Mouse (Mus musculus) fibroblast of lung, adult 2 months (primary cell): ENCODE results near the gene Otog.

Experiments used
- DNase-seq: peaks from one replicate; pipeline ENCODE4 v3.0.0-alpha.2; 2011; ENCODE audit warnings: low read depth

Gene Otog

DNA sequence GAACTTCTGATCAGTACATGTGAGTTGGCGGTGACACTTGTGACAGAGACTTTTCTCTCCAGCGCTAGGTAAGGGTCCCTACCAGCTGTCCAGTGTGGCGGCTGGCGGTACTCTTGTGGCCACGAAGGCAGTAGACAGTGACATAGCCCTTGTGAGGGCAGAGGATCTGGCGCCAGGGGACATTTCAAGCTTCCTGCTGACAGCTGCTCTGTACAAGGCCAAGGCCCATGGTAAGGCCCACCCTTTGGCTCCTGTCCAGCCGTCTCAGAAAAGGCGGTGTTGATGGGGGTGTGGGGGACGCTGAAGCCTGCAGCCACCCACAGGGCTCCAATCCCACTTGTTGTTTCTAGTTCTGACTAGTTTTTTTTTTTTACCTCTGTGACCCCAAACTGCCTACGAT lies 42.9 kb downstream of the Otog start:
- DNase-seq: no peak

DNA sequence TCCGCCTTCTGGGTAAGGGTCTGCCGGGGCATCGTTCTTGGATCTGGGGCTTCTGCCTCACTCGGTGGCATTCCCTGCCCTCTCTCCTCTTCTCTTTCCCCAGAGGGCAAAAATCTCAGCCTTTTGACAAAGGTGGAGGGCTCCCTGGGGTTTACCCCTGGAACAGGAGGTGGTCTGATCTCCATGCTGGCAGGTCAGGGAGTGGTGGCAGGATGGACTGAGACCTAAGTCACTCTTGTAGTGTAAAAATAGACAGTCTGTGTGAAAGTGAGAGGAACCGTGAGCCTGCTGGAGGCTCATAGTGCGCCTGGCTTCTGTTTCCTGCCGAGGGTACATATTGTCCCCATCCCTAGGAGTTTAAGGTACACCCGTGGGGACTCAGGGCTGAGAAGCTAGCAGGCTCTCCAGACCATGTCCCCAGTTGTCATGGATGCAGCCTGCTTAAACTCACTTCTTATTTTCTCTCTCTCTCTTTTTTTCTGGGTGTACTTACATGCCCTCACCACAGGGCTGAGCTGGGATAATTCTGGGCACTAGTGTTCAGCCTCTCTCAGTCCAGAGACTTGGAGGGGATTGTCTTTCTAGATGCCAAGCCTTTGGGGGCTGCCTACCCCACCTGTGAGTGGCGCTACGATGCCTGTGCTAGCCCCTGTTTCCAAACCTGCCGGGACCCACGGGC lies 44.5 kb downstream of the Otog start:
- no peak for DNase-seq

DNA sequence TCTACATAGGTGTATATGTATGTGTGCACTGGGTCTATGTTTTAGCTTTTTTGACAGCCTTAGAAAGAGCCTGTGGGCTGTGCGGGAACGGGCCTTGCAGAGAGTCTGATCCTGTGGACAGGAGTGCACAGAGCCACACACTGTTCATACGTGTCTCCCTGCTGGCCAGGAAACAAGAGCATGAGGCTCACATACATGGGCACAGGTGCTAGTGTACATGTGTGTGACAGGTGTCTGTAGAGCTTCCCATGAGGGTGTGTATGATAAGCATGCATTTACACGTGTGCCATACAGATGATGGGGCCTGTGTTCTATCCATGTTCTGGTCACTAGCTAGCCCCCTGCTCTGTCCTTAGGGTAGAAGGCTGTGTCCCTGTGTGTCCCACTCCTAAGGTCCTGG lies 45.6 kb downstream of the Otog start:
- DNase-seq: no peak

DNA sequence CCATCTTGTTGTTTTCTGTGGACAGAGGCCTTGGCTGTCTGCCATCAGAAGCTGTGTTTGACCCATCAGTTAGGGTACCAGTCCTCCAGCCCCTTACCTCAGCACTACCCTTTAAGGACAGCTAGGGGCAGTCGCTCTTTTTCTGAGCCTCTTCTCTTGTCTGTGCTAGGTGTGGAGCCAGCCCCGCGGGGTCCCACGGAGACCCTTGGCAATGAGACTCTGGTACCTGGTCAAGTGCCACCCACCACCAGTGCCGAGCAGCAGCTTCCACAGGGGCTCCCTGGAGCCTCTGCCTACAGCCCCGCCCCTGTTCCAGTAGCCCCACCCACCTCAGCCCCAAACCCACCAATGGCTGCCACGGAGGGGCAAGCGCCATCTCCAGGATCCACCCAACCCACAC lies 46.3 kb downstream of the Otog start:
- no peak for DNase-seq

DNA sequence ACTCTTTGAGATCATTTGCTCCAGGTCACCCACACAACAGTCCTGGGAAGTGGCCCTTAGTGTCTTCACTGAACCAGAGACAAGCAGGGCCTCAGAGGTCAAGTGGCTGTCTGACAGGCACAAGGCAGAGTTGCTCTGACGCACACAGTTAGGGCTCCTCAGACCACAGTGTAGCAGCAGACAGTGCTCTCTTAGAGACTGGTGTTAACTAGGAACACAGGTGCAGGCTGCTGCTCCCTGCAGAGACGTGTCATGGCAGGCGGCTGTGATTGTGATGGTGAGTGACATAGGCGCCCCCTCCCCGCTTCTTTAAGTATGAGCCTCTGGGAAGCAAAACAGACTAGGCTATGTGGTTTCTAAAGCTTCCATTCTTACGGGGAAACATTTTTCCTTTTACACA lies 55.5 kb downstream of the Otog start:
- DNase-seq: no peak

DNA sequence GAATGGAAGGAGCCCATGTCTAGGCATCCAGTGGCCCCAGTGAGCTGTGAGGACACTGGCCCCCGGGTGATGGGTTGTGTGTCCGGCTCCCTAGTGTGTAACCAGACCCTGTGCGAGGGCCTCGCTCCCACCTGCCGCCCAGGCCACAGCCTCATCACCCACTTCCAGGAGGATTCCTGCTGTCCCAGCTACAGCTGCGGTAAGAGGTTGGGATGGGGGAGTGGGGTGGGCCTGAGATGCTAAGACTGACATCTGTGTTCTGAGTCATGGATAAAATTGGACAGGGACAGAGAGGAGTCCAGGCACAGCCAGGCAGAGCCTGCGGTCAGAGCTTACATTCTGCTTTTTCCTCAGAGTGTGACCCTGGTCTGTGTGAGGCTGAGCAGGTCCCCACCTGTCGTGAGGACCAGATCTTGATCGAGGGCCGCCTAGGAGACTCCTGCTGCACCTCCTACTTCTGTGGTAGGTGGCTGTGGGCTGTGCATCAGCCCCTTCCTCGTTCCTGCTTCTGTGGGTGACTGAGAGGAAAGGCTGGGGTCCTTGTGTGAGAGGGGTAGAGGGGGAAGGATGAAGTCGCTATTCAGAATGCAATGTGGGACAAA lies 60.3 kb downstream of the Otog start:
- DNase-seq: no peak

DNA sequence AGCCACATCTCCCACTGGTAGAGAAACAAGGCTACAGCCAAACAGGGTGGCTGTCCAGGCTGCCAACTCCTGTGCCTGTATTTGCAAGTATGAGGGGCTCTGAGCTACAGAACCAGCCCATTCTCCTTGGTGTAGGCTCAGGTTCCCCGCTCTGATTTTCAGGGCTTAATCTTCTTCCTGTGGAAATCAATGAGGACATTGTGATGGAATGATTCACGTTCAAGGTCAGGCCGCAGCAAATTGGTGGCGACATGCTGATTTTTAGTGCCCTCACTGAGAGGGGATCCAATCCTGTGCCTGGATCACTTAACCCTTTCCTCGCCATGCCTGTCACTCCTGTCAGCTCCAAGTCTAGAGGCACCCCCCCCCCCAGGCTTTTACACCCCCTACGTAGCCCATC lies 72.7 kb downstream of the Otog start:
- DNase-seq: no peak

DNA sequence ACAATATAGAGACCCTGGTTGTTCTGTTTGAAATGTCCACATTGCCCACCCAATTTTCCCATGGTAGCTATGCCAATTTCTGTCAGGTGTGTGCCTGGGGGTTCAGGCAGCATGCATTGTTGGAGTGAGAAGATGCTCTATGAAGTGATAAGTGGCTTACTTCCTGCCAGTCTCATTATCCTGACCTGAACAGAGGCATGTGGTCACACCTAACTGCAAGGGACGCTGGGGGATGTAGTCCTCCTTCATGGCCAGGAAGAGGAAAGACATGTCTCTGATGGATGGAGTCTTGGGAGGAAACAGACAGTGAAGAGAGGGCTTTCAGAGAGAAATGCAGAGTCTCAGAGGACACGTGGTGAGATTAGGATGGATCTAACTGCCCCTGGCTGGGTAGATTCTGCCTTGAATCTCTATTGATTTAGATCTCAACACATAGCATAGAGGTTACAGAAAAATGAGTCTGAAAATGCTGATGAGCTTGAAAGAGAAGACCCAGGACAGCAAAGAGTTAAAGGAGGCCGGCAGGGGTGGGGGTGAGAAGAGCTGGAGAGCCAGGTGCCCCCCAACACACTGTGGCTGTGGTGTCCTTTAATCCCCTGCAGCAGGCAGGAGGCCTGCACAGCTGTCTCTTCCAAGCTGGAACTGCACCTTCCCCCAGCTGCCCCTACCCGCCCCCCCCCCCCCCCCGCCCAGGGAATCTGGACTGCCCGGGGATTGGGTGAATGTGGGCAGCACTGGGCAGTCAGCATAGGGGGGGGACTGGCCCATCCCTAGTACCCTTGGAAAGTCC lies 73.6 kb downstream of the Otog start:
- no peak for DNase-seq

DNA sequence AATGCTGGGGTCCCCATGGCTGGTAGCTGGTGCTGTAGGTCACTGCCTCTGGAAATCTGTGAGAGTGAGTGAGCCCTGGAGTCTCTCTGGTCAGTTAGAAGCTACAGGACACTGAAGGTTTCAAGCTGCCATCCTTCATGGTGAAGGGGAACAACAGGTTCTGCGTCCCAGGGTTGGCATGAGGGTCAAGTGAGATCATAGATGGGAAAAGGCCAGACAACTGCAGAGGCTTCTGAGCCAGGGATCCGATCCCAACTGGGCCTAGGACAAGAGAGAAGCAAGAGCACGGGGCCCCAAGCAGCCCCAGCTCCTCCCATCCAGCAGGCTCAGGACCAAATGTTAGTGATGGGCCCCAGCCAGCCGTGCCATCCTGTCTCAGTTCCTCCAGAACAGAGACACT lies 74.9 kb downstream of the Otog start:
- DNase-seq: no peak

DNA sequence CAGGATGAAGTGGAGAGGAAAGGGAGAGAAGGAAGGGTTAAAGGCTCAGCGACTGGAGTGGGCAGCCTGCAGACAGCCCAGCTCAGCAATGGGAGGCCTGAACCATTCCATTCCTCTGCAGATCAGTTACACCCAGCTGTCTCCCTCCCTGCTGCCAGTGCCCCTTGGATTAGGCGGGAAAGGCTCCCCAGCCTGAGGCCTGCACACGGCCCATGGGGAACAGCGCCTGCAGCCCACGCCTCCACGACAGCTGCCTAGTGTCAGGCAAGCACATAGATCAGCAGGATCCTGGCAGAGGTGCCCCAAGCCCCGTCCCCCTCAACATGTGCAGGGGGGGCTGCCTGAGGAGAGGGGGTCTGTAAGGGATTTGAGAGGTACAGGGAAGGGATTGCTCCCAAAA lies 76.2 kb downstream of the Otog start:
- no peak for DNase-seq

DNA sequence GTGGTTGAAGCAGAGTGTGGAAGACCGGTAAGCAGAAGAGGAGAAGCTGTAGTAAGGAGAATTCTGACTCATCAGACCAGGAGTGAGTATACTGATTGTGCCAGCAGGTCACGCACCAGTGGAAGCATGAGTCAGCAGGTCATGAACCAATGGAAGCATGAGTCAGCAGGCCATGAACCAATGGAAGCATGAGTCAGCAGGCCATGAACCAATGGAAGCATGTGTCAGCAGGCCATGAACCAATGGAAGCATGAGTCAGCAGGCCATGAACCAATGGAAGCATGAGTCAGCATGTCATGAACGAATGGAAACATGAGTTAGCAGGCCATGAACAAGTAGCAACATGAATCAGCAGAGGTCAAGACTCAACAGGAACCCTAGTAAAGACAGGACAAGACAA lies 80.5 kb downstream of the Otog start:
- no peak for DNase-seq

DNA sequence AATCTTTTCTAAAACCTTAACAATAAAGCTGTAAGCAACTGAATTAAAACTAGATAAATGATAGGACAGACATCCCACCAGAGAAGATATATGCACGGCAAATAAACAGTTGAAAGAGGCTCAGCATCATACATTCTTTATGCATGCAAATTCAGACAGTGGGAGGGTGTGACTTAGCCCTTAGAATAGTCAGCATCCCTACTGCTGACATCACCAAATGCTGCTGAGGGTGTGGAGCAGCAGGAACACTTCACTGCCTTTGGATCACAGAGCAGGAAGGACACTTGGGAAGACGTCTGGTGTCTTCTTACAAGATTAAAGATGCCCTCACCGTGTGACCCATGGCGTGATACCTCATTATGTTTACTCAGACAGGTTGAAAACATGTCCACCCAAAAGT lies 87.1 kb downstream of the Otog start:
- no peak for DNase-seq

DNA sequence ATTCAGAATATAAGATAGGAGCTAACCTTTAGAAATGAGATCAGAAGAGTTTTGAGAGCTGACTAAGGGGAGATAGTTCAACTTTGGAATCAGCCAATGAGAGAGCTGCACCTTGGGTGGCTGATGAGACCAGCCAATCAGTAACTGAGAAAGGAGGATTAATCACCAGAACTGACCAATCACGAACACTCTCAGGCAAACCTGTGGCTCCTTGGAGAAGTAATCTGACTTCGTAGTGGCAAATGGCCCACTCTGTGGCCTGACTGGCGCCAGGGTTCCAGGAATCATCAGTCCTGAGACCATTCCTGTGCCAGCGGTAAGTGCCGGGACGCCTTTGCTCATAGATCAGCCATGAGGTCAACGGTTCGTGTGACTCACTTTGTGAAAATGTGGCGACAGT lies 96.6 kb downstream of the Otog start:
- DNase-seq: no peak

DNA sequence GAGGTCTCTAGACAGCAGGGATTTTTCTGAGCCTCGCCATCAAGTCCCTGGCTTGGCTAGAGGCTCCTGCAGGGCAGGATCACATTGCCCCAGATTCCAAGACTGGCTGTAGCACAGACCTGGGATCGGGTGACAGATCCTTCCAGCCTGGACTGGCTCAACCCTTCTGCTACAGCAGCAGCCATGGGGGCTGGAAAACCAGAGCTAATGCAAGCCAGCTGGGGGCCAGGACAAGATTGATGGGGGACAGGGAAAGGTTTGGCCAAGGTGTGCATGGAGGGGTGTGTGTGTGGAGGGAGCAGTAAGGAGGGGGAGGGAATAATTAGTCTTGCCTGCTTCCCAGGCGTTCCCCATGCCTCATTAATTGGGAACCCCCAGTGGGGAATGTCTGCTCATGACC lies 99.0 kb downstream of the Otog start:
- no peak for DNase-seq

DNA sequence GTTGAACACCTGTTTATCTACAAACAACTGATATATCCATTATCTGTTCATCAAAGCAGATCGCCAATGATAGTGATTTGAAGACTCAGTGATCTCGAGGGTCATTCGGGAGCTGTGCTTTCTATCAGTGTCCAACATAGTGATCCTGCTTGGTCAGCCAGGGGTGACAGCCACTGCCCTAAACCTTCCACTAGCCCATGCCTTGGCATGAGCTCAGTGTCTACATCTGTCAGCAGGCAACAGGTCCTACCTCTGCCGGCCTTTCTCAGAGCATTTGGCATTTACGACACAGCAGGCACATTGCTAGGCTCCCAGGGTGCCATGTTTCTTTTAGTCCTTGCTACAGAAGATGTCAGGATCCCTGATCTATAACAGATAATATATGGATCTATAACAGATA lies 99.5 kb downstream of the Otog start:
- DNase-seq: no peak

DNA sequence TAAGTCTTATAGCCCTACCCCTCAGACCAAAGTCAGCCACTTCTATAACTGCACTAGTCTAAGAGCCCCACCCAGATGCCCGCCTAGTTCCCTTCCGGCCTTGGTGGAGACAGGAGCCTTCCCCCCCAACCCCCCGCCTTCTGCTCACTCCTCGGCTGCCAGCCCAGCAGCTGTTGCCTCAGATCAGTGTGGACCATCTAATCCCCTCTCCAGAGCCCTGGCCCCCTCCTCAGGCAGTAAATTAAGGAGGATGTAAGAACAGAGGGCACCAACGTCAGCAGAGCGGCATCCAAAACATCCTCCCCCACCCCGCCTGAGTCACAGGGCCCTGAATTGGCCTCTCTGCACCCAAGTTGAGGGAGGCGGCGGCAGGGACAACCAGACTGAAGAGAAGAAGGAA lies 100.7 kb downstream of the Otog start:
- DNase-seq: no peak

DNA sequence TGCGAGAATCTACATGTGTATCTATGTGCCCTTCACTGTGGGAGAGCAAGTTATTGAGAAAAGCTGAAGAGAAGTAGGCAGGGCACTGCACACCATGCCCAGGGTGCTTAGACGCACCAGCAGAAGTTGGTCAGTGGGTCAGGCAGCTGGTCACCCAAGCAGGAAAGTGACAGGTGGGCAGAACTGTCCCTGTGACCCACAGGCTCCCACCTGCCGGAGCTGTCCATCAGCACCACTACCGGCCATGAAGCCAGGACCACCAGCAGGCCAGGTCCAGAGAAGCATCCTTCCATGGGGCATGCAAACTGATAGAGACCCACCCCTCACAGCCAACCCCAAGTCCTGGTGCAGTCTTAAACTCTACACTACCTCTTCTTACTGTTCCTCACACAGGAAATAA lies 106.9 kb downstream of the Otog start:
- DNase-seq: no peak

DNA sequence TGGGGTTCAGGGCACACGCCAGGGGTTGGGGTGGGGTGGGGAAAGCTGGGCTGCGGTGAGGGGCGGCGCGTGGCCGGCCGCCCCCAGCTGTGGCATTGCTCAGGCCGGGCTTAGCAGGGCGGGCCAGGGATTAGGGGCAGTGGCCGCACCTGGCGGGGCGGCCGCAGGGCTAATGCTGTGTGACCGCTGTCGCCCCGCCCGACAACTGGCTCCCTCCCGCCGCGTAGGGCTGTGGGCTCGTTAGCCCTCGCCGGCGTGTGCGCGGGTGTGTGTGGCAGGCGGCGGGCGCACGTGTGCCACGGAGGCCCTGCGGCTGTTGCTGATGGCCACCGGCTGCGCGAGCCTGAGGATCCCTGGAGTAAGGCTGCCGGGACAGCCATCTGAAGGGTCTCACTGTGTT lies 108.0 kb downstream of the Otog start:
- no peak for DNase-seq

DNA sequence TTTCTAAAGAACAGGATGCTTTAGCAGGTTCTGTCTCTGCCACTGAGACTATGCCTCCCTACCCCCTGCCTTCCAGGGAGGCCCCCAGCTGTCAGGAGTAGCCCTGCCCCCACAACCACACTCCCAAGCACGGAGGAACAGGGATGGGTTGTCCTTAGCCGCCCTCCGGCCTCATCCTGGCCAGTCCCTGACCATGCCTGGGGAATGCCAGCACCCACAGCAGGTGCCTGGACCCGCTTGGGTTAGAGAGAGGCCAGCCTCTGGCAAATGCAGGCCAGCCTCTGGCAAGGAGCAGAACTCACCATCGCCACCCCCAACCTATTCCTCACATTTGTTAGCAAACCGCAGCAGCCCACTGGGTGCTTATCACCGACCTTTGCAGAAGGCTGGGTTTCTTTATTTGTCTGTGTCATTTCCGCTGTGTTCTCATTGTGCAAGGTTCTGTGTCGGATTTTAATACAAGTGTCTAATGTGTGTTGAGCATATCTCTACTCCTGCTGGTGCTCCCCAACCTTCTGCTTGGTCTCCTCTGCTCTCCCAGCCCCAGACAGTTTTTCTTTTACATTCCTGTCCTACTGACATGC lies 109.4 kb downstream of the Otog start:
- DNase-seq: no peak

DNA sequence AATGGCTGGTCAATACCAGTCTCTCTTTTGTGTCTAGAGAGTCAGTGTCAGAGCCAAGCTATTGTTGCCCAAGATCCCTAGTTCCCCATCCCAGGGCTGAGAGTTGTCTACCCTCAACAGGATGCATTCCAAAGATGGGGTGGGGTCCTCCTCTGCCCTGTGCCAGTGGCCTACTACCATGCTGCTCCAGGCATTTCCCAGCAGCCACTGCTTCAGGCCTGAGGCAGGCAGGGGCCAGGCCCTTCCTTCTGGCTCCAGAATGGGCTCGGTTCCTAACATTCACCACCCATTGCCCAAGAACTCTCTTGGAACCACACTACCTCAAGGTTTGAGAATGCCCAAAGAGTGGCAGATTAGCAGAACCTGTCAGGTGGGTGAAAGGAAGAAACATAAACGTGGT lies 112.0 kb downstream of the Otog start:
- DNase-seq: no peak

DNA sequence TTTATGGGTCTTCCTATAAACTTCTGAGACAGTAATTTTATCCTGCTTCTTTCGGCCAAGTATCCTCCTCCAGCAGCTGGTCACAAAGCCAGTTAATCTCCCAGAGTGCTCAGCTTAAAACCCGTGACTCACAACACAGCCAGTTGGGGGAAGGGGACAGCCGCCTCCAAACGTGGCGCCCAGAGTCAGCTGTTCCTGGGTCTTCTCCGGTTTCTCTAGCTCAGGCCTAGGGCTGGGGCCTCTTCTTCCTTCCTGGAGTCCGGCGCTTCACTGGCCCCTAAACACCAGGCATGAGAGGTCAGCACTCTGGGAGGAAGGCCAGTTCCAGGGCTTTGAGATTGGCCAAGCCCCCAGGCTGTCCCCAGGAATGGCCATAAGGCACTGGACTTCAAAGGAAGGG lies 112.4 kb downstream of the Otog start:
- DNase-seq: no peak

DNA sequence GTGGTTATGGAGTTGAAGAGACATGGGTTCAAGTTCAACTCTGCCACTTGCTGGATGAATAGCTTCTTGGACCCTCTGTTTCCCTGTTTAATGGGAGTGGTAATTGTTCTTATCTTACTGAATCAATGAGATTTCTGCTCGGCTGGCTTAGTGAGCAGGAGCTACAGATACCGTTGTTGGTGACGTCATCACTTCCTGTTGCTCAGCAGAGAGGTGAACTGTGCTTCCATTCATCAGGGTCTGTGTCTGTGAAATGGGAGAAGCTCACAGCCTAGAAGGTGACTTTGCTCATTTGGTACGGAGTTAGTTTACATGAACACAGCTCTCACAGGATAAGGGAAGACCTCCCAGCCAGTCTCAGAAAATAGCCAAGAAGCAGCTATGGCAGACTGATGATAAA lies 113.1 kb downstream of the Otog start:
- no peak for DNase-seq
